Mouse (Mus musculus): ENCODE data around the gene Cox11. TPM values are rescaled to one million over a fixed set of nuclear protein-coding genes. Genes with fewer than 3 reads are reported as not detected.

Gene Cox11
- polyA plus RNA-seq, 1 experiment = 9.5 TPM

DNA sequence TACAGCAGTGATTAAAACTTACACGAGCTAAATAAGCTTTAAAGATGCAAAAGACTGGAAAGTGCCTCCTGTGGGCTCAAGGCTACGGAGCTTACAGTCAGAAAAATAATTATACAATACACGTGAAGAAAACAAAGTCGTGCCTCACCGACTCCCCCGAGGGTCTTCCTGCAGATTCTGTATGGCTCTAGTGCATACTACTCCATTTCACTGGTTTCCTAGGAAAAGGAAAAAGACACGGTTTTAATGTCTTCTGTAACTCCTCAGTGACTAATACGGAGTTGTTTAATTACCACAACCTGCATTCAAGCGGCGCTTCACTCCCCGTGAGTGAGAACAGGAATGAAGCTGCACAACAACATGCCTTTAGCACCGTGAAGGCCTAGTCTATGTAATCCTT, 15.9 kb upstream of the Cox11 start:
- 92% methylated on average over 12 of the region's 12 CpGs for WGBS
- no peak overlapping the region for H3K4me3 ChIP-seq (ENCODE audit: extremely low read depth, insufficient read depth, insufficient read length)
- H3K27me3 ChIP-seq (ENCODE audit: control insufficient read depth, insufficient read depth, low read length) = no peaks in the 10 kb centered on the region
- DNase-seq (ENCODE audit: low read depth in 1 of 2, low spot score in 2 of 2) = no peak
- no peak overlapping the region for H3K27ac ChIP-seq (ENCODE audit: insufficient read depth, low read length)
- H3K36me3 ChIP-seq (ENCODE audit: control insufficient read depth, insufficient read depth, low read length) = no peaks in the 10 kb centered on the region
- no peaks in the 10 kb centered on the region for H3K4me1 ChIP-seq (ENCODE audit: control insufficient read depth, insufficient read depth, insufficient read length)
- TF ChIP-seq CTCF (IDR thresholded peaks at IDR 0.05; ENCODE audit: extremely low read depth, insufficient read depth, insufficient read length, insufficient replicate concordance) = no peak
- no peak for TF ChIP-seq POLR2A (IDR thresholded peaks at IDR 0.05; ENCODE audit: low read depth, low read length)

GRCm38 (mm10) chr11:90622500-90622899, 15.5 kb upstream of the Cox11 start:
- no peak overlapping the region for H3K4me3 ChIP-seq (ENCODE audit: extremely low read depth, insufficient read depth, insufficient read length)
- 93% methylated on average over 7 of the region's 7 CpGs for WGBS
- TF ChIP-seq CTCF (IDR thresholded peaks at IDR 0.05; ENCODE audit: extremely low read depth, insufficient read depth, insufficient read length, insufficient replicate concordance) (no peak), POLR2A (IDR thresholded peaks at IDR 0.05; ENCODE audit: low read depth, low read length) (no peak)
- H3K36me3 ChIP-seq (ENCODE audit: control insufficient read depth, insufficient read depth, low read length) = no peaks in the 10 kb centered on the region
- H3K27me3 ChIP-seq (ENCODE audit: control insufficient read depth, insufficient read depth, low read length) = no peaks in the 10 kb centered on the region
- H3K27ac ChIP-seq (ENCODE audit: insufficient read depth, low read length) = no peak overlapping the region
- no peak for DNase-seq (ENCODE audit: low read depth in 1 of 2, low spot score in 2 of 2)
- no peaks in the 10 kb centered on the region for H3K4me1 ChIP-seq (ENCODE audit: control insufficient read depth, insufficient read depth, insufficient read length)

GRCm38 (mm10) chr11:90623477-90623876, 14.5 kb upstream of the Cox11 start:
- 41% methylated on average over 6 of the region's 6 CpGs for WGBS

DNA sequence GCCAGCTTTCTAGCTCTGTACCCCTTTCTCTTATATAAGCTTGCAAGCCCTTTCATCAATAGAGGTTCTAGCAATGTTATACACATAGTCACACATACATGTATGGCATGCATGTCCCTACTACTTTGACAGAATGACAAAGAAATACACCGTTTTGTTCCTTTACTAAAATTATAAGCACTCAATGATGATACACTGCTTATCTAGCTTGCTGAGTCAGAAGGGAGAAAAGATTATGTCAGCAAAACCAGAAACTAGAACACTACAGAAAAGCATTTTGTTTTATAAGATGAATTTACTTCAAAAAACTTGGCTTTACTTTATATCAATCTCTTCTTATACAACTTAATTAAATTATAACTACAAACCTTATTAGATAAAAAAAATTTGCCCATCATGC, 12.8 kb upstream of the Cox11 start:
- no peak for DNase-seq (ENCODE audit: low read depth in 1 of 2, low spot score in 2 of 2)
- H3K4me3 ChIP-seq (ENCODE audit: extremely low read depth, insufficient read depth, insufficient read length) = no peak overlapping the region
- H3K4me1 ChIP-seq (ENCODE audit: control insufficient read depth, insufficient read depth, insufficient read length) = no peaks in the 10 kb centered on the region
- no peak overlapping the region for H3K27ac ChIP-seq (ENCODE audit: insufficient read depth, low read length)
- WGBS = 69% methylated on average over 1 of the region's 1 CpGs
- TF ChIP-seq CTCF (IDR thresholded peaks at IDR 0.05; ENCODE audit: extremely low read depth, insufficient read depth, insufficient read length, insufficient replicate concordance) = no peak
- no peak for TF ChIP-seq POLR2A (IDR thresholded peaks at IDR 0.05; ENCODE audit: low read depth, low read length)
- no peaks in the 10 kb centered on the region for H3K27me3 ChIP-seq (ENCODE audit: control insufficient read depth, insufficient read depth, low read length)
- H3K36me3 ChIP-seq (ENCODE audit: control insufficient read depth, insufficient read depth, low read length) = no peaks in the 10 kb centered on the region

More at GRCm38 (mm10) chr11:90623477-90623876, 14.5 kb upstream of the Cox11 start:
- no peaks in the 10 kb centered on the region for H3K36me3 ChIP-seq (ENCODE audit: control insufficient read depth, insufficient read depth, low read length)
- no peak overlapping the region for H3K27ac ChIP-seq (ENCODE audit: insufficient read depth, low read length)
- H3K4me1 ChIP-seq (ENCODE audit: control insufficient read depth, insufficient read depth, insufficient read length) = no peaks in the 10 kb centered on the region
- no peak overlapping the region for H3K4me3 ChIP-seq (ENCODE audit: extremely low read depth, insufficient read depth, insufficient read length)
- TF ChIP-seq CTCF (IDR thresholded peaks at IDR 0.05; ENCODE audit: extremely low read depth, insufficient read depth, insufficient read length, insufficient replicate concordance) (peak; percentile 7; the same call in 1 of the 2 replicates), POLR2A (IDR thresholded peaks at IDR 0.05; ENCODE audit: low read depth, low read length) (no peak)
- H3K27me3 ChIP-seq (ENCODE audit: control insufficient read depth, insufficient read depth, low read length) = no peaks in the 10 kb centered on the region
- DNase-seq (ENCODE audit: low read depth in 1 of 2, low spot score in 2 of 2) = peak in 1 of 2 experiments; percentile 14

GRCm38 (mm10) chr11:90627751-90628150, 10.2 kb upstream of the Cox11 start:
- TF ChIP-seq CTCF (IDR thresholded peaks at IDR 0.05; ENCODE audit: extremely low read depth, insufficient read depth, insufficient read length, insufficient replicate concordance) = no peak
- TF ChIP-seq POLR2A (IDR thresholded peaks at IDR 0.05; ENCODE audit: low read depth, low read length) = no peak
- DNase-seq (ENCODE audit: low read depth in 1 of 2, low spot score in 2 of 2) = no peak
- 71% methylated on average over 1 of the region's 1 CpGs for WGBS
- no peaks in the 10 kb centered on the region for H3K36me3 ChIP-seq (ENCODE audit: control insufficient read depth, insufficient read depth, low read length)
- no peak overlapping the region for H3K4me3 ChIP-seq (ENCODE audit: extremely low read depth, insufficient read depth, insufficient read length)
- no peaks in the 10 kb centered on the region for H3K27me3 ChIP-seq (ENCODE audit: control insufficient read depth, insufficient read depth, low read length)
- H3K4me1 ChIP-seq (ENCODE audit: control insufficient read depth, insufficient read depth, insufficient read length) = no peaks in the 10 kb centered on the region
- no peak overlapping the region for H3K27ac ChIP-seq (ENCODE audit: insufficient read depth, low read length)

- no peak overlapping the region for H3K4me3 ChIP-seq (ENCODE audit: extremely low read depth, insufficient read depth, insufficient read length)
- no peak for DNase-seq (ENCODE audit: low read depth in 1 of 2, low spot score in 2 of 2)
- H3K27me3 ChIP-seq (ENCODE audit: control insufficient read depth, insufficient read depth, low read length) = no peaks in the 10 kb centered on the region
- TF ChIP-seq POLR2A (IDR thresholded peaks at IDR 0.05; ENCODE audit: low read depth, low read length) = no peak
- no peak for TF ChIP-seq CTCF (IDR thresholded peaks at IDR 0.05; ENCODE audit: extremely low read depth, insufficient read depth, insufficient read length, insufficient replicate concordance)
- WGBS = 92% methylated on average over 2 of the region's 2 CpGs
- H3K36me3 ChIP-seq (ENCODE audit: control insufficient read depth, insufficient read depth, low read length) = no peaks in the 10 kb centered on the region
- no peaks in the 10 kb centered on the region for H3K4me1 ChIP-seq (ENCODE audit: control insufficient read depth, insufficient read depth, insufficient read length)
- no peak overlapping the region for H3K27ac ChIP-seq (ENCODE audit: insufficient read depth, low read length)
Measured at GRCm38 (mm10) chr11:90632480-90632879, 5.5 kb upstream of the Cox11 start.

GRCm38 (mm10) chr11:90634661-90635060, 3.3 kb upstream of the Cox11 start:
- H3K36me3 ChIP-seq (ENCODE audit: control insufficient read depth, insufficient read depth, low read length) = no peaks in the 10 kb centered on the region
- H3K27ac ChIP-seq (ENCODE audit: insufficient read depth, low read length) = no peak overlapping the region
- H3K4me3 ChIP-seq (ENCODE audit: extremely low read depth, insufficient read depth, insufficient read length) = no peak overlapping the region
- 93% methylated on average over 3 of the region's 3 CpGs for WGBS
- H3K4me1 ChIP-seq (ENCODE audit: control insufficient read depth, insufficient read depth, insufficient read length) = no peaks in the 10 kb centered on the region; the same call in 1 of the 2 replicates
- H3K27me3 ChIP-seq (ENCODE audit: control insufficient read depth, insufficient read depth, low read length) = no peaks in the 10 kb centered on the region
- no peak for DNase-seq (ENCODE audit: low read depth in 1 of 2, low spot score in 2 of 2)
- TF ChIP-seq CTCF (IDR thresholded peaks at IDR 0.05; ENCODE audit: extremely low read depth, insufficient read depth, insufficient read length, insufficient replicate concordance) = no peak
- TF ChIP-seq POLR2A (IDR thresholded peaks at IDR 0.05; ENCODE audit: low read depth, low read length) = no peak
